Mouse (Mus musculus) adrenal gland, adult (tissue): ENCODE results near the gene Slc6a15.
A peak's percentile ranks its signal among the peaks of the same experiment; 100 is the strongest.

Experiments
- DNase-seq, 2 experiments: peaks; one replicate each; pipeline ENCODE4 v3.0.0; 2022 to 2023; ENCODE audit warnings: low spot score in 1 of 2; ENCODE audit not compliant: inconsistent age in 2 of 2

Slc6a15 gene

DNA sequence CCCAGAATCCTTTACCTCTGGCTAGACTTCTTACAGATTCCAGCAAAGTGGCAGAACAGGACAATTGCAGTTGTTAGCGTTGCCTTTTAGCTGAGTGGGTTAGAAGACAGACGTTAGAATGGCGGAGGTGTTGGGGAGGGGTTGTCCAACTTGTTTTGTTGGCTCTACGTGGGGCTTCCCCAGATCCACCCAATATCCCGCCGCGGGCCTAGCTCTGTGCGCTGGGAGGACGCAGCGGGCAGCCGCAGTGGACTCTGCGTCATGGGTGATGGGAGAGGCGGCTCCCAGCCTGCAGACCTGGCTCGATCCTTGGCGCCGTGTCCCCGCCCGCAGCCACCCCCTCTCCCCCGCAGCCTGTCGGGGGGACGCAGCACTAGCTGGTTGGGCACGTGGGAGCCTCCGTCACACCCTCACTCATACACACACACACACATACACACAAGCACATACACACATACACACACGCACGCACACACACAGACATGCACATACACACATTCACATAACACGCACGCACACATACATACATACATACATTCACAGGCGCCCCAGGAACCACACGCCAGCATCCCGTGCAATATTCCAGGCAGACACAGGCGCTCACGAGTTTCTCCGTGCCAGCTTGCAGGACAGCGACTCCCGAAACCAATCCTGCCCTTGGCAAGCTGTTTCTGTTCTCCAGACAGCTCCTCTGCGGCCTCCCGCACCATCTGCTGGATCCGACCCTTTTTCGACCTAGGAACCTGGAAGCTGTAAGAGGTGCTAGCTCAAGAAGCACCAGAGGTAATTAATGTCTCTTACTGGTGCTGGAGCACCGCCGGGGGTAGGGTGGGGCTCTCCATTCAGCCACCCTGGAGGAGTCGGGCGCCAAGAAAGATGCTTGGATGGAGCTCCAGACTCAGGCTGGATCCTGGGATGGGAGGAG is at the start of gene Slc6a15:
Gene Slc6a15 (plus strand): TSS at position 413 of the 925 bp plus-strand sequence.
- peak; percentile 51 to 80 for DNase-seq

DNA sequence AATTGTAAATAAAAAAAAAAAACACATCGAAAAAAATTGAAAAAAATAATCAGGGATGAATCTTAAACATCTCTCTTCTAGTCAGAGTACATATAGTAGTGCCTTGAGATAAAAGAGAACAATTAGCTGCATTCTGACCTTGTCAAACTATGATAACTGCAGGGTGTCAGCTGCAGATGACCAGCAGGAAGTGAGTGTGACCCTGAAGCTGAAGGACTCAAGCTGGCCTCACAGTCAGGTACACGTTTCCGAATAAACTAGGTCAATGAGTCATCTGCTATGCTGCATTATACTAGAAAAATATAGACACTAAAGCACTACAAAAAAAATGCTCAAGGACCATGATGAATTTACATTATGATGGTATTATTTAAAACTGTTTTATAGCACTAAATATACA is 45.6 kb upstream of the Slc6a15 start:
- DNase-seq = peak; percentile 61 to 79

DNA sequence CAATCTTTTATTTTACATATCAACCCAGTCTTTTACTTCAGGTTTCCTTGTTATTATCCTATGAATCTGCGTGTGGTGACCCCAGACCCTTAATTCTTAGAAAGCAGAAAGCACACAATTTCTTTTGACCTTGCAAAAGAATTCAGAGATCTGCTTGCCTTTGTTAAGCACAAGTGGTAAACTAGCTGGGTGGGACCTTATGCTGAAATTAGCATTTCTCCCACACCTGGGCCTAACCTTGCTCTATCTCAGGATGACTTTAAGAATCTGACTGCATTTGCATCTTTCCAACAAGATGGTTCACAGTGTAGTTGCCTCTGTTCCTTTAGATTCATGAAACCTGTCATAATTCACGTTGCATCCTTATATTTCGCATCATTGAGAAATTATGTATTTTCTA is 44.2 kb upstream of the Slc6a15 start:
- no peak for DNase-seq

DNA sequence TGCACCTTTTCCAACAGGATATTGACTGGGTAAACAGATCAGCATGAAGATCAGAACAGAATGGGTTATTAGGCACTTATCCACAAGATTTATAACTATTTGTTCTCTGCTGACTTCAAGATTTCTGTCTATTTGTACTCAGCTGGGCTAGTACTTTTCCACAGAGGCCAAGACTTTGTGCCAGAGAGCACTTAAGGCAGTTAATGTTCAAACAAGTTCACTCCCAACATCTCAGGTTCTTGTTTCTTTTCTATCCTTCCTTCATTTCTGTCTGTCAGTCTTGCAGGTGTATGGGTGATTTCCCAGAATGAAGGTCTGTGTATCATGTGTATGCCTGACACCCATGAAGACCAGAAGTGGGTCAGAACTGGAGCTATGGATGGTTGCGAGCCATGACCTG is 33.3 kb upstream of the Slc6a15 start:
- no peak for DNase-seq

DNA sequence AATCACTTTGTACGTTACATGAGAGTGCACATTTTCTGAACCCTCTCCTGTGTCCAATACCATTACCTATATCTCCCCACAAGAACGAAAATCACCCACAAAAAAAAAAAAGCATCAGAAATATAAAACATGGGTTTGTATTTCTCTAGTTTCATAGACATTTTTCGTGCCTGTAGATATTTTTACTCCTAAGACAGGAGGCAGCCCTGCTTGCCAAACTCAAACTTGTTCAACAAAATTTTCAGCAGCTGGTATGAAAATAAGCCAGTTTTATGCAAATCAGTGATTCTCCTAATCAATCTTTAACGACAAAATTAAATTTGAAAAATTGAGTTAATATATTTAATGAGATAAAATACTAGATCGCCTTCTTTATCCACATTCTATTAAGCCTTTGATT is 27.7 kb upstream of the Slc6a15 start:
- no peak for DNase-seq

DNA sequence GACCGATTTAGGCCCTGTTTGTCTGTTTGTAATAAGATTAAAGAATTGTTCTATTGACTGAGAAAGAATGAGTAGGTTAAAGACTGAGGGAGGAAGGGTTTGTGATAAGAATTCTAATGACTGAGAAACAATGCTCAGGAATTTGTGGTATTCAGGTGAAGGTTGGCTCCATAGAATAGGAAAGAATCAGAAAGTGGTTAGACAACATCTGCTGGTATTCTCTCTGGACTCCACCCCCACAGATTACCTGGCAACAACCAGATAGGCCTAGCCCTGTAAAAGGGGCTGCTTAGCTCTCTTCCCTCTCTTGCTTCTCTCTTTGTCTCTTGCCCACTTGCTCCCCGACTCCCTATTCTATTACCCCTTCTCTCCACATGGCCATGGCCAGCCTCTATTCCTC is 20.8 kb upstream of the Slc6a15 start:
- DNase-seq = no peak

DNA sequence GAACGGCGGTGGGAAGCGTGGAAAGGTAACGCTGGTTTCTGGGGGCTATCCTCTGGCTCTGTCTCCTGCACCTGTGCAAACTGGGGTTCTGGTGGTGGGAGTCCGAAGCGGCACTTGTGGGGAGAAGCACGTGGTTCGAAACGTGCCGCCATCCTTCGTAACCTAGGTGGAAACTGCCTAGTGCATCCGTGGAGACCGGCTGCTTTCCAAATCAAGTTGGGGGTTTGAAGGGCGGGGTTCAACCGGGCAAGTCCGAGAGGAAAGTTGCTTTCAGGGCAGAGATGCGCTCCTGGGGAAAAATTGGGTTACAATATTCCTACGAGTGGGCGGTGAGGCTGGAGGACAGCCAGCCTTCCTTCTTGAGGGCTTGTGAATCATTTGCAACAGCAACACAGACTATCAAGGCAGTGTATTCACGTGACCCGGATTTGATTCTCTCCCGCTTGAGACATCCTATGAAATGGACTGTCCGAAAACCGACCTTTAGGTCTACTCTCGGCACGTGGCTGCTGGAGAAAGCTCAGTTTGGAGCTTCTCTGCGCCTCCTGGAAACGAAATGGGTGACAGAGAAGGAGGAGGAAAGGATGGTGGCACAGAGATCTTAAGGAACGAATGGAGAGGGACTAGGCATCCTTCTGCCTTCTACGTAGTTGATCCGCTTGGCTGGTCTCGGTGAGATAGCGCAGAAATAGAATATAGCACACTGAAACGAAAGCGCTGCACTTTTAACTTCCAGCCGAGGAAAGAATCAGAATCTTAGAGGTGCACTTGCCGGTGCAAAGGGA is 905 bp downstream of the Slc6a15 start:
- peak; percentile 36 to 83 for DNase-seq

DNA sequence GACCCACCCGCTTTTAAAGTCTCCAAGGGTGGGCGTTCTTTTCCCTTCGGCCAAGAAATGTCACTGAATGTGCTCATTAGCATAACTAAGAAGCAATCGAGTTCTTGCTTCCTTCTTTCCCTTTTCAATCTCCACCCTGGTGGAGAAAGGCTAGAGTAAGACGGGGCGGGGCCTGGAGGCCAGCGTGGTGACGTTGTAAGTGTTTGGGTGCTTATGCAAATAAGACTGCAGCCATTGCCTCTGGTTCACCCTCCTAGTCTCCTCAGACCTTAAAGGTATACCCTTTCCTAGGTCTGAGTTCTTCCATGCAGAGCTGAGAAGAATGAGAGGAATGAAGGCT is 1.5 kb downstream of the Slc6a15 start:
- peak; percentile 75 to 87 for DNase-seq

DNA sequence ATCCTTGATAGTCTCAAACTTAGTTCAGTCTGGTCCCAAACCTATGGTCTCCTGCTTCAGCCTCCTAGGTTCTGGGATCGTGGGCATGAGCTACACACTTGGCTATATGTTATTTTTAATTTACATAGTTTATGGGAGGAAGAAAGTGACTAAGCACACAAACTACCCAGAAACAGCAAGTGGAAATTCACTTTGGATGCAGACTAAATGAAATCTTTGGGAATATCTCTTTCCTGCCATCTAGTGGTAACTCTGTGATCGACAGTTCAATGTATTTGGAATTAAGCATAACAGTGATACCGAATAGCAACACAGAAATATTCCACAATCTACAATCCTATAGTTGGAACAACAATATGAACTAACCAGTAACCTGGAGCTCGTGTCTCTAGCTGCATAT is 34.6 kb downstream of the Slc6a15 start:
- peak in 1 of 2 experiments; percentile 71 for DNase-seq

DNA sequence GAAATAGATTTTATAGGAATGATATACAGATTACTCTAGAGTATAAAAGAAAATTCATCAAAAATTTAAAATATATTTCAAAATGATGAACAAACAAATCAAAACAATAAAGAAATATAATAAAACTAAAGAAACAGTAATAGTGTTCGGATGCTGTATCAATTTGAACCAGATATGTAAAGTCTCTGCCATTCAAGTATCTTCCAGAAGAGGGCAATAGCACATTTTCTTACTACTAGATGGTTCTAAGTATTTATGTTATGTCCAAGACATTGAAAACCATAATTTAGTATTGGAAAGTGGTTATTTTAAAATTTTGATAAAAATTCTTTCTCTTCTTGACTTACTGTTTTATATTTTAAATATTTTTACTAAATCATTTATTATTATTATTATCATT is 60.1 kb downstream of the Slc6a15 start:
- no peak for DNase-seq

DNA sequence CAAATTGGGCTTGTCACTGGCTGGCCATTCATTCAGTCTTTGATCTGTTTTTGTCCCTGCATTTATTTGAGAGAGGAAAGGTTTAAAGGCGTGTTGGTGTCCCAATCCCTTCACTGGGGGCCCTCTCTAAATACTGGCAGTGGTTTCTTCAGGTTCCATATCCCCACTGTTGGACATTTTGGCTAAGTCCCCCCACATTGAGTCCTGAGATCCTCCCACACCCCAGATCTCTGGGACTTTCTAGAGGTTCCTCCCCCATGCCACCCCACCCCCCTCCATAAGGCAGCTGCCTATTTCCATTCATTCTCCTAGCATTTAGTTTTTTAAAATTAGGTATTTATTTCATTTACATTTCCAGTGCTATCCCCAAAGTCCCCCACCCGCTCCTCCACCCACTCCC is 75.0 kb downstream of the Slc6a15 start:
- no peak for DNase-seq

DNA sequence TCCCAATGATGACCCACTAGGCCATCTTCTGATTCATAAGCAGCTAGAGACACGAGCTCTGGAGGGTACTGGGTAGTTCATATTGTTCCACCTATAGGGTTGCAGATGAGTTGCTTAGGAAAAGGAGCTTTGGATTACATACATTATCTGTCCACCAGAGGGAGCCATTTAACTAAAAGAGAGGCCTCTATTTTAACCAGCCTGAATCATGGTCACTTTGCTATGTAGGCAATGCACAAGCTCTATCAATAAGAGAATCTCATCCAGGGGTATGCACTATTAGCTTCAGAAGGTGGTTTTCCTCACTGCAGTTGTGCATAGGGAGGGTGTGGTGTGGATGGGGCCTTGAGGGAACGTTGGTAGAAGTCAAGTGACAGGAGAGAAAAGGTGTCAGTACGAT is 75.5 kb downstream of the Slc6a15 start:
- DNase-seq = peak in 1 of 2 experiments; percentile 72

DNA sequence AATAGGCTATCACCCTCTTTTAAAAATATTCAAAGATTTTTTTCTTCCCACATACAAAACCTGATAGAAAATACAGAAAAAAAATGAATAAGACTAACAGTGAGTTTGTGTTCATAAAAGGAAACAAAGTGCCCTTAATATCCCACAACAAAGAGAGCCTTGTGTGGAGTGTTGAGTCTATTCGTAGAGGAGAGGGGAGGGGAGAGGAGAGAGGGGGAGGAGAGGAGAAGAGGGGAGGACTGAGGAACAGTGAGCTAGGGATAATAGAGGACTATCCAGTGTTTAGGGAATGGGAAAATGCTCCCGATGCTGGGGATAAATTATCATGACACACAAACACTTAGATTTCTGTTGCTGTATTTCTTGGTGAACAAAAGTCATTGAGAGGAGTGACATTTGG is 80.8 kb downstream of the Slc6a15 start:
- DNase-seq = no peak

DNA sequence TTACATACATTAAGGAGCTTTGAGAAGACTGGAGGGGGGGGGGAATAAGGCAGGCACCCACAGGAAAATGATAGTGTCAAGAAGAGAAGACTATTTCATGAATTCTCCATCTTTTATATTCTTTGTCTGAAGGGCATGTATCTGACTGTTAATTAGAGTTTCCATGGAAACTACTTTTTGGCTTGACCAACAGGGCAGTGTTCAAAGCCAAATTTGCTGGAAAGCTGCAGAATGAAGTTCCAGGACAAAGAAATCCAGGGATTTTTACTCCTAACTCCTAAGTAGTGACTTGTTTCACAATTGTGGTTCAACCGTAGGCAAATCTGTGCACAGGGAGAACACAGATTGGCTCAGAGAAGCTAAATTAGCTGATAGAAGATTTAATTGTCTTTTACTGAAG is 90.3 kb downstream of the Slc6a15 start:
- no peak for DNase-seq
